Mouse (Mus musculus) c-Kit-positive CD71-negative TER-119-negative erythroid progenitor cells, embryonic 14.5 days (primary cell): Measurements from ENCODE around the gene BC080695.
"Not testable (repeated sequence)": the region's sequence is repeated elsewhere in the genome, so short reads cannot be mapped to it uniquely, and the experiment has no call there.

Source experiments
- DNase-seq: peaks from one replicate; pipeline ENCODE4 v3.0.0-alpha.2; 2013; ENCODE audit warnings: low read depth

BC080695 gene

GRCm38 (mm10) chr4:143551400-143551799, at the start of gene BC080695, which contains the start of gene Gm13057:
Gene BC080695 (plus strand): TSS chr4:143551700.
Gene Gm13057 (plus strand): TSS chr4:143551709.
- not testable (repeated sequence) for DNase-seq

GRCm38 (mm10) chr4:143511043-143511442, 40.5 kb upstream of the BC080695 start, which contains the start of gene Gm13043:
Gene Gm13043 (plus strand): TSS chr4:143511343.
- no peak for DNase-seq

- not testable (repeated sequence) for DNase-seq
Measured at GRCm38 (mm10) chr4:143535654-143536053, 15.8 kb upstream of the BC080695 start, which contains the start of gene Gm13040. Gene Gm13040 (plus strand): TSS chr4:143535954.

- not testable (repeated sequence) for DNase-seq
Measured at GRCm38 (mm10) chr4:143611927-143612326, 60.4 kb downstream of the BC080695 start.

GRCm38 (mm10) chr4:143614703-143615102, 63.2 kb downstream of the BC080695 start, which contains the start of gene Gm13083:
Gene Gm13083 (plus strand): TSS chr4:143615003.
- not testable (repeated sequence) for DNase-seq

GRCm38 (mm10) chr4:143618101-143618500, 66.6 kb downstream of the BC080695 start:
- DNase-seq: not testable (repeated sequence)
